Mouse (Mus musculus): Measurements from ENCODE around the gene Acot11. TPM values are rescaled to one million over a fixed set of nuclear protein-coding genes. Genes with fewer than 3 reads are reported as not detected.

Gene Acot11
- total RNA-seq (2012; rRNA removed): 4.8 and 6.8 TPM in 2 replicates
- total RNA-seq (2014; rRNA removed): 2.0 and 2.3 TPM in 2 replicates
- polyA plus RNA-seq (2012; ENCODE audit: insufficient read length, low read depth): 4.3 and 4.4 TPM in 2 replicates

DNA sequence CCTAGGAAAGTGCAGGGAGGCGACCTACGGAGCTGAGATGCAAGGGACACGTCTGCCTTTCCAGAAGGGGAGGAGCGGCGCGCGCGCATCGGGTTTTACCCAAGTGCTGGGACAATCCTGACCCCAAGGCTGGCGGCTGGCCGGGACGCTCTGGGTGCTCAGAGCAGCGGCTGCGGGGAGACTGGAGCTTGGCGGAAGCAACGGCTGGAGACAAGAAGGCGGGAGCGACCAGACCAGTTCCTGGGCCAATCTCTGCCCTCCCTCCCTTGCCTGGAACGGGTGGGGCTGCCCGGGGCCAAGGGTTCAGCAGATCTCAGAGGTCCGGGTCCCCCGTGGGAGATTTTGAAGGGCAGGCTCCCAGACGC, at the start of gene Acot11:
Gene Acot11, minus strand, starts transcription at position 89 of the 365 bp plus-strand sequence.
- H3K79me2 ChIP-seq (replicated peaks; ENCODE audit: control insufficient read depth, extremely low read depth, insufficient read depth, poor library complexity, severe bottlenecking): no peaks in the 10 kb centered on the region
- H3K4me3 ChIP-seq (replicated peaks in 1 of 3; ENCODE audit: low read depth in 2 of 3, low read length in 2 of 3, poor library complexity in 1 of 3): peak within 1 kb of the TSS; percentile 57 to 64 (median 62)
- no peaks in the 10 kb centered on the region for H3K27me3 ChIP-seq (replicated peaks)
- dilution Hi-C loops (cut with MboI; ENCODE audit: extremely low pct_ligation_motif_present, extremely low pct_unique_long_range_greater_than_20kb, low sequenced_read_pairs): no loop called here
- H3K27ac ChIP-seq (ENCODE audit: insufficient read depth, low read depth): peak within 1 kb of the TSS; percentile 83
- DNase-seq (ENCODE audit: extremely low read depth): peak; percentile 35
- in situ Hi-C loops (cut with MboI; ENCODE audit: low pct_ligation_motif_present, low pct_unique_long_range_greater_than_20kb, low sequenced_read_pairs): no loop called here
- peaks cover 5% of the 10 kb centered on the region for H3K9me3 ChIP-seq (replicated peaks; ENCODE audit: low read length)
- H3K36me3 ChIP-seq (replicated peaks in 1 of 2; ENCODE audit: control insufficient read depth in 1 of 2, insufficient read depth in 1 of 2, low read length in 1 of 2): peaks cover 3 to 25% of the 10 kb centered on the region in 2 experiments
- H3K9ac ChIP-seq (ENCODE audit: insufficient read depth, low read depth): peak within 1 kb of the TSS; percentile 73
- peak within 1 kb of the TSS; percentile 64 for H3K4me2 ChIP-seq (ENCODE audit: insufficient read depth, low read depth, poor library complexity, severe bottlenecking)
- H3K4me1 ChIP-seq (ENCODE audit: control insufficient read depth in 1 of 2, insufficient read depth in 2 of 2): peaks cover 12 to 29% of the 10 kb centered on the region in 2 experiments
- TF ChIP-seq TBP (conservative IDR thresholded peaks at IDR 0.05; ENCODE audit: low read depth, low read length) (no peak), NRF1 (IDR thresholded peaks at IDR 0.05; ENCODE audit: low read depth, low read length) (peak; percentile 65), E2F4 (IDR thresholded peaks at IDR 0.05; ENCODE audit: insufficient replicate concordance, low read depth, low read length) (no peak), MEF2A (IDR thresholded peaks at IDR 0.05; ENCODE audit: borderline replicate concordance, low read depth, low read length) (no peak), MYC (IDR thresholded peaks at IDR 0.05; ENCODE audit: low read depth, low read length) (no peak)

GRCm38 (mm10) chr4:106848290-106849092, 43.7 kb upstream of the Acot11 start:
- TF ChIP-seq RAD21 (IDR thresholded peaks at IDR 0.05; ENCODE audit: low read depth, low read length): no peak
- no peak for TF ChIP-seq PAX5 (IDR thresholded peaks at IDR 0.05; ENCODE audit: low read length)
- TF ChIP-seq USF1 (IDR thresholded peaks at IDR 0.05; ENCODE audit: low read depth, low read length): no peak
- dilution Hi-C loops (cut with MboI; ENCODE audit: extremely low pct_ligation_motif_present, extremely low pct_unique_long_range_greater_than_20kb, low sequenced_read_pairs) (no loop called here), in situ Hi-C loops (cut with MboI; ENCODE audit: low pct_ligation_motif_present, low pct_unique_long_range_greater_than_20kb, low sequenced_read_pairs) (no loop called here)
- Histone ChIP-seq H3K27ac (ENCODE audit: insufficient read depth, low read depth) (no peak overlapping the region), H3K4me2 (ENCODE audit: insufficient read depth, low read depth, poor library complexity, severe bottlenecking) (no peak overlapping the region), H3K4me3 (replicated peaks in 1 of 3; ENCODE audit: low read depth in 2 of 3, low read length in 2 of 3, poor library complexity in 1 of 3) (no peak overlapping the region), H3K9me3 (replicated peaks; ENCODE audit: low read length) (no peaks in the 10 kb centered on the region), H3K27me3 (replicated peaks) (no peaks in the 10 kb centered on the region), H3K9ac (ENCODE audit: insufficient read depth, low read depth) (no peak overlapping the region), H3K79me2 (replicated peaks; ENCODE audit: control insufficient read depth, extremely low read depth, insufficient read depth, poor library complexity, severe bottlenecking) (no peaks in the 10 kb centered on the region), H3K36me3 (replicated peaks in 1 of 2; ENCODE audit: control insufficient read depth in 1 of 2, insufficient read depth in 1 of 2, low read length in 1 of 2) (no peaks in the 10 kb centered on the region), H3K4me1 (ENCODE audit: control insufficient read depth in 1 of 2, insufficient read depth in 2 of 2) (peaks cover 12 to 18% of the 10 kb centered on the region in 2 experiments)
- no peak for DNase-seq (ENCODE audit: extremely low read depth)

- H3K9ac ChIP-seq (ENCODE audit: insufficient read depth, low read depth): no peak overlapping the region
- no peaks in the 10 kb centered on the region for H3K79me2 ChIP-seq (replicated peaks; ENCODE audit: control insufficient read depth, extremely low read depth, insufficient read depth, poor library complexity, severe bottlenecking)
- H3K9me3 ChIP-seq (replicated peaks; ENCODE audit: low read length): no peaks in the 10 kb centered on the region
- TF ChIP-seq EP300 (IDR thresholded peaks at IDR 0.05; ENCODE audit: low read length) (0 out of 2 replicates have a peak, but pooled peaks have one; percentile 7), USF1 (IDR thresholded peaks at IDR 0.05; ENCODE audit: low read depth, low read length) (no peak), JUND (conservative IDR thresholded peaks at IDR 0.05; ENCODE audit: low read depth, low read length) (no peak)
- H3K4me1 ChIP-seq (ENCODE audit: control insufficient read depth in 1 of 2, insufficient read depth in 2 of 2): peaks cover 12 to 18% of the 10 kb centered on the region in 2 experiments
- dilution Hi-C loops (cut with MboI; ENCODE audit: extremely low pct_ligation_motif_present, extremely low pct_unique_long_range_greater_than_20kb, low sequenced_read_pairs) (no loop called here), in situ Hi-C loops (cut with MboI; ENCODE audit: low pct_ligation_motif_present, low pct_unique_long_range_greater_than_20kb, low sequenced_read_pairs) (no loop called here)
- H3K4me3 ChIP-seq (replicated peaks in 1 of 3; ENCODE audit: low read depth in 2 of 3, low read length in 2 of 3, poor library complexity in 1 of 3): no peak overlapping the region
- no peaks in the 10 kb centered on the region for H3K36me3 ChIP-seq (replicated peaks in 1 of 2; ENCODE audit: control insufficient read depth in 1 of 2, insufficient read depth in 1 of 2, low read length in 1 of 2)
- no peak overlapping the region for H3K27ac ChIP-seq (ENCODE audit: insufficient read depth, low read depth)
- no peaks in the 10 kb centered on the region for H3K27me3 ChIP-seq (replicated peaks)
- DNase-seq (ENCODE audit: extremely low read depth): no peak
- H3K4me2 ChIP-seq (ENCODE audit: insufficient read depth, low read depth, poor library complexity, severe bottlenecking): peak overlapping the region; percentile 39
Measured at GRCm38 (mm10) chr4:106847591-106848289, 42.9 kb upstream of the Acot11 start.

Data from CH12.LX (cell line).